Mouse (Mus musculus) cerebellum, adult (tissue): Measurements from ENCODE around the gene Ebf1.

Experiments
- ATAC-seq: cut with Nextera tagmentation; 2 replicates; pipeline ENCODE4 v1.9.2; 2017; ENCODE audit warnings: mild to moderate bottlenecking, moderate library complexity, mixed read lengths; ENCODE audit not compliant: insufficient number of reproducible peaks, low FRiP score, low TSS enrichment

The Ebf1 gene

GRCm38 (mm10) chr11:44982225-44982624 lies 365.1 kb downstream of the Ebf1 start:
- no peak for ATAC-seq

GRCm38 (mm10) chr11:44983961-44984360 lies 366.8 kb downstream of the Ebf1 start:
- no peak for ATAC-seq

- ATAC-seq, result no peak
Observed at GRCm38 (mm10) chr11:44984381-44984780, 367.3 kb downstream of the Ebf1 start.

GRCm38 (mm10) chr11:44987796-44988195 lies 370.7 kb downstream of the Ebf1 start:
- ATAC-seq, result no peak

GRCm38 (mm10) chr11:45002681-45003286 lies 385.7 kb downstream of the Ebf1 start:
- ATAC-seq, result no peak

- ATAC-seq, result no peak
Observed at GRCm38 (mm10) chr11:45003716-45004437, 386.8 kb downstream of the Ebf1 start.

- no peak for ATAC-seq
Observed at GRCm38 (mm10) chr11:45007311-45007710, 390.2 kb downstream of the Ebf1 start.

- no peak for ATAC-seq
Observed at GRCm38 (mm10) chr11:45008078-45008477, 391.0 kb downstream of the Ebf1 start.

GRCm38 (mm10) chr11:45008760-45009159 lies 391.6 kb downstream of the Ebf1 start:
- no peak for ATAC-seq

- no peak for ATAC-seq
Observed at GRCm38 (mm10) chr11:45012081-45012480, 395.0 kb downstream of the Ebf1 start.

GRCm38 (mm10) chr11:45017493-45017892 lies 400.4 kb downstream of the Ebf1 start:
- no peak for ATAC-seq

GRCm38 (mm10) chr11:45026012-45026411 lies 408.9 kb downstream of the Ebf1 start:
- ATAC-seq, result no peak

GRCm38 (mm10) chr11:45026674-45027073 lies 409.6 kb downstream of the Ebf1 start:
- no peak for ATAC-seq

- no peak for ATAC-seq
Observed at GRCm38 (mm10) chr11:45027076-45027475, 410.0 kb downstream of the Ebf1 start.

- no peak for ATAC-seq
Observed at GRCm38 (mm10) chr11:45055744-45056610, 438.9 kb downstream of the Ebf1 start.
